Mouse (Mus musculus) lung, adult 2 months (tissue): ENCODE data around the gene Trap1. TPM values are rescaled to one million over a fixed set of nuclear protein-coding genes. Genes with fewer than 3 reads are reported as not detected.
"Not testable (repeated sequence)": the region's sequence is repeated elsewhere in the genome, so short reads cannot be mapped to it uniquely, and the experiment has no call there.

ENCODE experiments used
- DNase-seq: peaks from one replicate; pipeline ENCODE4 v3.0.0; 2022
- H3K4me1 ChIP-seq: fragments of 200-500 bp; 2 replicates; pipeline ENCODE4 v1.6.1; 2011; ENCODE audit warnings: low read length; ENCODE audit not compliant: control insufficient read depth, insufficient read depth
- H3K4me3 ChIP-seq: fragments of 200-500 bp; replicated peaks from 2 replicates; pipeline ENCODE3; 2011; ENCODE audit warnings: low read depth, mild to moderate bottlenecking, control low read depth, low read length; ENCODE audit errors: extremely low read depth
- CTCF ChIP-seq: fragments of 200-500 bp; IDR thresholded peaks from 2 replicates; pipeline ENCODE4 v1.5.1; 2011; ENCODE audit warnings: mild to moderate bottlenecking, low read length, control low read depth; ENCODE audit not compliant: insufficient read depth
- POLR2A ChIP-seq: fragments of 200-500 bp; IDR thresholded peaks from 2 replicates; pipeline ENCODE4 v1.6.1; 2011; ENCODE audit warnings: low read depth, mild to moderate bottlenecking, control low read depth, low read length, borderline replicate concordance; ENCODE audit errors: extremely low read depth
- WGBS: fragments of 180-500 bp; shearing (Covaris S2); methylation state at CpG from one replicate; pipeline ENCODE4 v1.1.7; 2018; 5-methylcytosine and 5-hydroxymethylcytosine counted together
- polyA plus RNA-seq: library from polyadenylated mRNA; depleted of rRNA; stranded (reverse); fragments of >200 nt; gene quantifications from 2 replicates; pipeline ENCODE4 v1.2.3, GENCODE M21; 2012; rRNA removed

Trap1 gene
- 47.8 and 54.6 TPM in 2 replicates for polyA plus RNA-seq

DNA sequence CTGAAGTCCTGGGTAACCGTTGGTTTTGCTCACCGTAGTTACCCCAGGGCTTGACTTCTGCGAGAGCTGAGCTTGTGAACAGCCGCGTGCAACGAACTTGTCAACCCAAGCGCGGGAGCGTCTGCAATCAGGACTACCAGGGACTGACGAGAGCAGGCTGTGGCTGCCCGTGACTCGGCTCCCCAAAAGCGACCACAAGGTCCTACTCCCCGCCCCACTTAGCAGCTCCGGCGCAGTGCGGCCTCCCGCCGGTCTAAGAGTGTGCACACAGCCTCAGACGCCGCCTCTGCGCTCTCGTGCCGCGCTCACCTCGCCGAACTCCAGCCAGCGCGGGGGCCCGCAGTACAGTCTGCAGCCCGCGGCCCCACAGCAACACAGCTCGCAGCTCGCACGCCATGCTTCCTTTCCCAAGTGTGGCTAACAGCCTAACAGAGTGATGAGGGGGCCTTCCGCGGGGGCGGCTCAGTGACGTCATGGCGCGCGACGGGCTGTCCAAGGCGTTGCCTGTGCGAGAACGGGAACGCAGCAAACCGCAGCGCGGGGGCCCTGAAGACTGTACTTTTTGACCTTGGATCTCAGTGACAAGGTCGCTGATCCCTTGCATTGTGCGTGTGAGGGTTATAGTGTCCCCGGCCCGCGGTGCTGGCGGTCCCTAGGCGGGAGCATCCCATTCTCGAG, at the start of gene Trap1:
Trap1 (minus strand) TSS at position 444 of the 678 bp plus-strand sequence.
- DNase-seq: peak; percentile 96
- WGBS: under 1% methylated on average over 58 of the region's 58 CpGs
- peak within 1 kb of the TSS; percentile 93 for H3K4me3 ChIP-seq
- no peaks in the 10 kb centered on the region for H3K4me1 ChIP-seq
- no peak for TF ChIP-seq CTCF
- TF ChIP-seq POLR2A: peak; percentile 69; the same call in 1 of the 2 replicates

DNA sequence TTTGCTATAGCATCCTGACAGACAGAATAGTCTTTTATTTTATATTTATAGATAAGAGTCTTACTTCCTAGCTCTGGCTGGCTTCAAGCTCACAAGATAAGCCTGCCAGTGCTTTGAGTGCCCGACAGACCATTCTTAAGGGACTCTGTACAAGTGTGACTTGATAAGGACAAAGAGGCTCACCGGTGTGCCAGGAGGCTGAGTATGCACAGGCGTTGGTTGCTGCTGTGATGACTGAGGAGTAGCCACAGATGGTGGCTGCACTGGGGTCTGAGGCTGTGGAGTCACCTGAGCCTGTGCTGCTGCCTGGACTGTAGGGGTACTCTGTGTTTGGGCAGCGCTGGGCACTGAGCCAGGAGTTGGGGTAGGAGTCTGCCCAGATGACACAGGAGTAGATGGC, 39.4 kb upstream of the Trap1 start:
- 81% methylated on average over 4 of the region's 4 CpGs for WGBS
- DNase-seq: no peak
- Histone ChIP-seq H3K4me1 (no peaks in the 10 kb centered on the region), H3K4me3 (no peak overlapping the region)
- TF ChIP-seq CTCF: no peak
- no peak for TF ChIP-seq POLR2A

DNA sequence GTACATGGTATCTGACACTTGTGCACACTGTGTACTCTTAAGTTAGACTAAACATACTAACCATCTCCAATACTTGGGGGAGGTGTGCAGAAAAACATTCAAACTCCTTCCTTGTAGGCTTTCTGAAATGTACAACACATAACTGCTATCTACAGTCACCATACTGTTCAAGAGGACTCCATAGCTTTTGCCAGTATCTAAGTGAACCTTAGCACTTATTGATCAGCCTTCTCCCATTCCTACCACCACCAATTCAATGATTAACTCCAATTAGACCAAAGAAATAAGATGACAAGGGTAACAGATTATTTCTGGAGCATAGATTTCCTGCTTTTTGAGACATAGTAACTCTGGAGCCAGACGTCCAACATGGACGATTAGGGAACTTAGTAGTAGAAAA, 22.7 kb upstream of the Trap1 start:
- H3K4me3 ChIP-seq: no peak overlapping the region
- DNase-seq: no peak
- 88% methylated on average over 2 of the region's 2 CpGs for WGBS
- H3K4me1 ChIP-seq: no peaks in the 10 kb centered on the region
- TF ChIP-seq CTCF: no peak
- no peak for TF ChIP-seq POLR2A

DNA sequence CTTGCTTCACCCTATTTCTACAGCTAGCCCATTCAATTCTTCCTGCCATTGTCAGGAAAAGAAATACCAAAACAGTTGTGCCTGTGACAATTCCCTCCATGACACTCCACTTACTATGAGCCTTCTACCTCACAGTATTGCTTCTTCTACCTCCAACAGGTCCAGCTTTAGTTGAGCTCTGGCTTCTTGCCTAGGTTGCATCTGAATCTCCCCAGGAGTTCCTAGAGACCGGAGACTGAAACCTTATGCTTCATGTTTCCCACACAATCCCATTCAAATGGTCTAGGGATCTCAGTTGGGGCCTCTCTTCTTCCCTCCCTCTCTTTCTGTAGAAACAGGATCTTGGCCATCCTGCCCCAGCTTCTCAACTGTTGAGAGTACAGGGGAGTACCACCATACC, 19.9 kb upstream of the Trap1 start:
- WGBS: 87% methylated on average over 1 of the region's 1 CpGs
- Histone ChIP-seq H3K4me1 (no peaks in the 10 kb centered on the region), H3K4me3 (no peak overlapping the region)
- no peak for DNase-seq
- TF ChIP-seq CTCF (no peak), POLR2A (no peak)

DNA sequence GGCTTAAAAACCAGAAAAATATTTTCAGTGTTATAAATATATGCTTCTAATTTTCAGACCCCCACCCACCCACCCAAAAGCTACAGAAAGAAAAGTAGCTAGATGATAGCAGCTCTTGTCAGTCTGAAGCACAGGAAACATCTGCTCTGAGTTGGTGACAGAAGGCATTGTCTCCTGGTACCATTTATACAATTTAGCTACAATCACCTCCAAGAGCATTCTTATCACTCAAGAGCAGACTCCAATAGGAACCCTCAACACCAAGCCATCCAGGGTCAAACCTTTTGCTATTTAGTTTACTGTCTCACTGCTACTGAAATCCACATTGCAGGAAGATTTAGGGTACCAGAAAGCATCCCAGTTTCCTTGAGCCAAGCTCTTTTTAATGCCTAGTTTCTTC, 19.3 kb upstream of the Trap1 start:
- no peaks in the 10 kb centered on the region for H3K4me1 ChIP-seq
- no peak for DNase-seq
- no peak overlapping the region for H3K4me3 ChIP-seq
- no peak for TF ChIP-seq CTCF
- TF ChIP-seq POLR2A: no peak

DNA sequence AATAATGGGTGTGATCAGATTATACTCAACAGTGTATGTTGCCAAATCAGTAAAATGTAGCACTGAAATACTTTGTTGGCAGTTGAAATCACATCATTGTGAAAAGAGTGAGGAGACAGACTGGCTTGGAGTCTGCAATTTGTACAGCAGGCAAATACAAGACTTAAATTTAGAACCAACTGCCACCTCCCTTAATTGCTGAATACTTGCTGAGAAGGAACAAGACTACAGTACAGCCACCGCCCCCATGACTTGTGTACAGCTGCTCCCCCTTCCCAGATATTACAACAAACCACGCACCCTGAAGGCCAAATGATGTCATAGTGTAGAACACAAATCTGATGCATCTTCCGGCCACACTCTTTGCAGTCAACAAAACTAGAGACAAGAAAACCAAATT, 18.5 kb upstream of the Trap1 start:
- 93% methylated on average over 3 of the region's 3 CpGs for WGBS
- no peak overlapping the region for H3K4me3 ChIP-seq
- no peaks in the 10 kb centered on the region for H3K4me1 ChIP-seq
- no peak for DNase-seq
- TF ChIP-seq POLR2A (no peak), CTCF (no peak)

DNA sequence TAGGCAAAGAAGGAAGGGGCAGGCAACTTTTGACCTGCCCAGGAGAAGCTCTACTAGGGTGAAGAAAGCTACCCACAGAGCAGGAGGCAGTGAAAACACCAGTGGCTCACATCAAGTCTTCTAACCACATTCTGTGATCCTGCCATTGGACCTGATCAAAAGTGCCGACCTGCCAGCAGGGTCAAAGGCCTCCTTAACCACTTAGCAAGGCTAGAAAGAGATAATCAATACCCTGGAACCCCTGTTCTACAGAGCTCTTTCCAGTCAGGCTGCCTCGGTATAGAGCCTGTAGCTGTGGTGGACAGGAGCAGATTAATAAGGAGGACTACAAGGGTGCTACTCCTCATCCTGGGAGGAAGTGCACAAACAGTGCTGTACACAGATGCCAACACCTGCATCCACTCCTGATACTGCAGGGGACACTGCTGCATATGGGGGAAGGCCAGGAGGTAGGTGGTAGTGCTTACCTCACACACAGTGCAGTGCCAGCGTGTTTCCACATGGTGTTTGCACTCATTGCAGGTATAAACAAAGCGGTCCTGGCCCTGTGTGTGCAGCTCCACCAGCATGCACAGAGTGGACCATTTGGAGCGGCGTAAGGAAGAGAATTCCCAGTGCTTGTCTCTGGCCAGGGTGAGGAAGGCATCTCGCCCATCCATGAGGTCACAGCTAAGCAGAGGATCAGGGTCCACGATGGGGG, 9.7 kb upstream of the Trap1 start:
- 92% methylated on average over 8 of the region's 8 CpGs for WGBS

DNA sequence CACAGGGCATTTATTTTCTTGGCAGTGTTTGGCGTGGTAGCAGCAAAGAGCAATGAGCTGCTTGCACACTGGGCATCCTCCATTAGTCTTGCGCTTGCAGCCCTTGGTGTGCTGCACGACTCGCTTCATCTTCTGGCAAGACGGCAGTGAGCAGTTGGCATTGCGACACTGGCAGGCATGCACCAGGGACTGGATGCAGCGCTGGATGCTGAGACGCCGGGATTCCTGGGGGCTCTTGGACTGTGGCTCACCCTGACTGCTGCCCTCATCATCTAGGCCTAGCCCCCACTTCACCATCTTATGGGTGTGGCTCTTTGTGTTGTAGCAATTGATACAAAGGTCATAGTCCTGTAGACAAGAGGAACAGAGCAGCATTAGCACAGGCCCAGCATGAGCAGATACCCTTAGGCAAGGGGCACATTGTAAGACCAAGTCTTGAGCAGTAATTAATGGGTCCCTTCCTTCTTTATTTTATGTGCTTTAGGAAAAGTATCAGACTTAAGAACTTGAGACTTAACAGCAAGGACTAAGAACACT, 8.3 kb upstream of the Trap1 start:
- 92% methylated on average over 9 of the region's 9 CpGs for WGBS
- no peak for DNase-seq
- no peaks in the 10 kb centered on the region for H3K4me1 ChIP-seq
- TF ChIP-seq POLR2A: no peak
- TF ChIP-seq CTCF: no peak
- H3K4me3 ChIP-seq: no peak overlapping the region

More for the DNA sequence above, 9.7 kb upstream of the Trap1 start:
- DNase-seq: no peak
- TF ChIP-seq CTCF (no peak), POLR2A (no peak)
- Histone ChIP-seq H3K4me3 (no peak overlapping the region), H3K4me1 (no peaks in the 10 kb centered on the region)

DNA sequence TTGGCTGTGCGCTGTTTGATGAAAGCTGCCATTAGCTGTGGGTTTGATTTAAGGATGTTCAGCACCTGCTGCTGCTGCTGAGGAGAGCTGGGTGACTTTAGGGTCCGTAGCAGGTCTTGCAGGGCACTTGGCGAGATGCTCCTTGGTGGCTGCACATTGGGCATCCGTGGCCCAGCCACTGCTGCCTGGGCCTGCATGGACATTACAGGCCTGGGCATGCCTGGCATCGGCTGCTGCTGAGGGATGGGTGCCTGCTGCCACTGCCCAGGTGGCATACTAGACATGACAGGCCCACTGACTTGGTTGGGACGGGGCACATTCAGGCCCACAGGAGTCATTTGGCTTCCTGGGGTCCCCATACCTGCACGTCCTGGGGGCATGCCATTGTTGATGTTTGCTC, 7.4 kb upstream of the Trap1 start:
- WGBS: 88% methylated on average over 7 of the region's 7 CpGs
- H3K4me1 ChIP-seq: no peaks in the 10 kb centered on the region
- TF ChIP-seq CTCF: no peak
- no peak for TF ChIP-seq POLR2A
- no peak for DNase-seq
- H3K4me3 ChIP-seq: no peak overlapping the region

DNA sequence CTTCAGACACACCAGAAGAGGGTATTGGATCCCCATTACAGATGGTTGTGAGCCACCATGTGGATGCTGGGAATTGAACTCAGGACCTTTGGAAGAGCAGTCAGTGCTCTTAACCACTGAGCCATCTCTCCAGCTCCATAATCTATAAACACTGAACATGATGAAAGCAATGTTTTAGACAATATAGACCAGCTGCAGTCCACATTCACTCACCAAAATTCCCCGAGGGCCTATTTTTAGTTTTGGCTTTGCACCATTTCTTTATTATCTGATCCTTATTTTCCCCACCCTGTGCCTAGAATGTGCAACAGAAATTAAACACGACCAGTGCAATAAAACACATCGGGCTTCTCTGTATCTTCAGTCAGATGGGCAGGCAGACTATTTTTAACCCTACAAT, 2.8 kb upstream of the Trap1 start:
- DNase-seq, H3K4me3 ChIP-seq, H3K4me1 ChIP-seq: not testable (repeated sequence)
- WGBS: 64% methylated on average over 3 of the region's 3 CpGs
